Mouse (Mus musculus) retina, embryonic 14.5 days (tissue): Measurements from ENCODE around the gene Mei4.

Experiments
- DNase-seq: peaks from one replicate; pipeline ENCODE4 v3.0.0-alpha.2; 2015; ENCODE audit warnings: low spot score

The Mei4 gene

GRCm38 (mm10) chr9:82160143-82160542 is 296.7 kb downstream of the Mei4 start:
- DNase-seq: no peak

GRCm38 (mm10) chr9:82162415-82162814 is 298.9 kb downstream of the Mei4 start:
- no peak for DNase-seq

- DNase-seq: no peak
Observed at GRCm38 (mm10) chr9:82217976-82218375, 354.5 kb downstream of the Mei4 start.

GRCm38 (mm10) chr9:82247695-82248445 is 384.4 kb downstream of the Mei4 start:
- peak; percentile 57 for DNase-seq
